ENCODE assay signal across 7 mouse cellular contexts in genomic region chr6:56361348-56362127, GRCm38 (mm10).
DNase-seq lines count a peak whose midpoint lies in the region; ATAC-seq and TF ChIP-seq lines count a peak whose summit lies in the region.

No protein-coding gene starts in this region.

- H3K4me2 ChIP-seq in limb, embryonic 14.5 days (replicated peaks; ENCODE audit: low read depth, low read length, severe bottlenecking): peak overlapping the region; percentile 67

- no peak for TF ChIP-seq CTCF in cerebellum, adult 2 months (IDR thresholded peaks at IDR 0.05; ENCODE audit: borderline replicate concordance, insufficient read depth, low read depth, low read length)

- peaks cover 6% of the 10 kb centered on the region; the same call in 1 of the 2 replicates for H3K4me1 ChIP-seq in cerebellum, adult 2 months (ENCODE audit: control insufficient read depth, insufficient read depth, low read length)
- peaks cover 13% of the 10 kb centered on the region for H3K4me1 ChIP-seq in limb, embryonic 14.5 days (ENCODE audit: control insufficient read depth, insufficient read depth, low read length)

- WGBS in cerebellum, adult 2 months: 2% methylated on average over 19 of the region's 19 CpGs
- 2% methylated on average over 19 of the region's 19 CpGs for WGBS in limb, embryonic 14.5 days

- ATAC-seq in limb, embryonic 14.5 days (ENCODE audit: low FRiP score, low read depth): no peak
- ATAC-seq in inflammation-experienced regulatory T-cells, adult 6 months: no peak

- no peak; the same call in 1 of the 2 replicates for TF ChIP-seq POLR2A in cerebellum, adult 2 months (IDR thresholded peaks at IDR 0.05; ENCODE audit: borderline replicate concordance, insufficient read depth, low read length)
- TF ChIP-seq POLR2A in limb, embryonic 14.5 days (IDR thresholded peaks at IDR 0.05; ENCODE audit: borderline replicate concordance, extremely low read depth, insufficient read depth, insufficient read length): no peak

- H3K9ac ChIP-seq in limb, embryonic 14.5 days (ENCODE audit: low read depth, low read length, severe bottlenecking): peak overlapping the region; percentile 45

- H3K4me3 ChIP-seq in cerebellum, adult 2 months (replicated peaks; ENCODE audit: insufficient read depth, low read depth, low read length): peak overlapping the region; percentile 86
- H3K4me3 ChIP-seq in limb, embryonic 14.5 days (replicated peaks; ENCODE audit: low read length): peak overlapping the region; percentile 30

- H3K36me3 ChIP-seq in limb, embryonic 14.5 days (ENCODE audit: control insufficient read depth, insufficient read depth, low read length): no peaks in the 10 kb centered on the region

- peak overlapping the region; percentile 91 for H3K27ac ChIP-seq in cerebellum, adult 2 months (ENCODE audit: insufficient read depth, low read length)
- no peak overlapping the region for H3K27ac ChIP-seq in limb, embryonic 14.5 days (replicated peaks; ENCODE audit: low read depth, low read length)

- DNase-seq in R1 (ENCODE audit: low read depth, low spot score): peak; percentile 5
- peak; percentile 69 to 75 for DNase-seq in cerebellum, adult 2 months
- peak; percentile 8 for DNase-seq in heart, adult 8-10 months (ENCODE audit: low spot score)
- no peak for DNase-seq in limb, embryonic 14.5 days (ENCODE audit: low spot score)
- DNase-seq in T-cell, adult 2 months (ENCODE audit: low spot score): no peak
- DNase-seq in layer of hippocampus, adult 8-10 months (ENCODE audit: low spot score in 2 of 2): no peak

- no peaks in the 10 kb centered on the region for H3K27me3 ChIP-seq in cerebellum, adult 2 months (ENCODE audit: control insufficient read depth, insufficient read depth, low read length)
- H3K27me3 ChIP-seq in limb, embryonic 14.5 days (ENCODE audit: control insufficient read depth, insufficient read depth, low read length): peaks cover 12% of the 10 kb centered on the region; the same call in 1 of the 2 replicates

- H3K9me3 ChIP-seq in limb, embryonic 14.5 days (ENCODE audit: control insufficient read depth, low read length): no peaks in the 10 kb centered on the region

Comparison
In these comparisons a context has a peak if more than half of its experiments do, and no peak if none do; other contexts are left out.
1. DNase-seq: peak in R1 (single experiment), cerebellum, adult 2 months (2 of 2) and heart, adult 8-10 months (single experiment); none in limb, embryonic 14.5 days (single experiment), T-cell, adult 2 months (single experiment) and layer of hippocampus, adult 8-10 months (0 of 2).